8 mouse cellular contexts compared by ENCODE assay signal in the genomic region with DNA sequence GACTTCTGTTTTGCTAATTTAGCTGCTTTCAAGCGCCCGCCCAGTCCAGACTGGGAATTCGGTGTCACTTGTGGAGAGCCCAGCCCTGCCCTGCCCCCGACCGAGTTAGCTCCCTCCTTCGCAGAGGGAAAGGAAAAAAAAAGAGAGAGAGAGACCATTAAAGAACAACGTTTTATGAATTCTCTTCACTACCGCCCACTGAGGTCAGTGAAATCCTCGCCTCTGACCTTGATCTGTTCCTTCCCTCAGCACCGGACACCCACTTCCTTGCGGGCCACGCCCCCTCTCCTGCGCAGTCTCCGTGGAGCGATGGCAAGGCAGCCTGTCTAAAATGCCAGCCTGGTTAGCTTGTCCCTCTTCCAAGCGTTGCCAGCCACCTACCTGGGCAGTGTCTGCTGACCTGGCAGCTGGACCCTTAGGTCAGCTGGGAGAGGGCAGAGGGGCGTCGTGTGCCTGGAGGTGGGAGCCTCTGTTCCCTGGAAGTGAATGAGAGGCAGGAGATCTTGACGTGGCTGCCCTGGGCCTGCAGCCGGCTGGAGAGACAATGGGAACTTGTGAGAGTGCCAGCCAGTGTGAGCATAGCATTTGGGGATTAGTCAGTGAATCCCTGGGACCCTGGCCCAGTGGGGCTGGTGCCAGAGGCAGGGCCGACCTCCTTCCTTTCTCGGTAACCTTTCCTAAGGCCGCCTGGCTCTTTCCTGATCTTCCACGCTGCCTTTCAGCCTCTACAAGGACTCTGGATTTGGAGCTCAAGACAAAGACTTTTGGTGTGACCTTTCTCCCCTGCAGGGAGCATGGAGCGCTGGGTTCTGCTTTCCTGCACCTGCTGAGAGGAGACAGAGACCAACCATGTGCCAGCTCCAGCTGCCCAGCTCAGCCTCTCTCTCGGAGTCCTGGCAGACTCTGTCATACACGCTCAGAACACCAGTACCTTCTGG. TPM values are rescaled to one million over a fixed set of nuclear protein-coding genes. Genes with fewer than 3 reads are reported as not detected.
DNase-seq lines count a peak whose midpoint lies in the region; ATAC-seq lines count a peak whose summit lies in the region.

No protein-coding gene starts in this region.

- DNase-seq in thymus, postnatal 14 days, result peak; percentile 21
- DNase-seq in thymus, postnatal 10 days (ENCODE audit: low spot score in 2 of 2), result no peak
- peak; percentile 72 for DNase-seq in embryonic facial prominence, embryonic 14.5 days (ENCODE audit: low spot score)
- peak; percentile 85 for DNase-seq in heart, embryonic 10.5 days (ENCODE audit: low spot score)
- peak; percentile 63 to 64 for DNase-seq in kidney, adult 8-10 months
- DNase-seq in lung, adult 18-20 months, result peak; percentile 78 to 84
- DNase-seq in retina, embryonic 14.5 days (ENCODE audit: low spot score), result peak; percentile 64
- DNase-seq in thymus, postnatal 25 days, result no peak

- peak; percentile 50 for ATAC-seq in embryonic facial prominence, embryonic 14.5 days (ENCODE audit: low read depth)

- peaks cover 30% of the 10 kb centered on the region for H3K4me1 ChIP-seq in embryonic facial prominence, embryonic 14.5 days (ENCODE audit: control insufficient read depth, insufficient read depth, low read length)
- peaks cover 63% of the 10 kb centered on the region for H3K4me1 ChIP-seq in heart, embryonic 10.5 days

- H3K27me3 ChIP-seq in embryonic facial prominence, embryonic 14.5 days (replicated peaks; ENCODE audit: control insufficient read depth, insufficient read depth, low read length), result no peaks in the 10 kb centered on the region; the same call in 1 of the 2 replicates
- H3K27me3 ChIP-seq in heart, embryonic 10.5 days (ENCODE audit: insufficient read depth, poor library complexity, severe bottlenecking), result 0 out of 2 replicates have a peak, but pooled peaks cover 4% of the 10 kb centered on the region

- H3K9me3 ChIP-seq in embryonic facial prominence, embryonic 14.5 days (ENCODE audit: control insufficient read depth, low read length), result no peaks in the 10 kb centered on the region
- H3K9me3 ChIP-seq in heart, embryonic 10.5 days, result no peaks in the 10 kb centered on the region

- H3K9ac ChIP-seq in embryonic facial prominence, embryonic 14.5 days (ENCODE audit: low read depth, low read length), result peak overlapping the region; percentile 51

- H3K27ac ChIP-seq in embryonic facial prominence, embryonic 14.5 days (replicated peaks; ENCODE audit: low read depth, low read length), result peak overlapping the region; percentile 87
- peak overlapping the region; percentile 92 for H3K27ac ChIP-seq in heart, embryonic 10.5 days

- 12% methylated on average over 26 of the region's 27 CpGs for WGBS in embryonic facial prominence, embryonic 14.5 days
- WGBS in heart, embryonic 10.5 days, result 13% methylated on average over 27 of the region's 27 CpGs

- peak overlapping the region; percentile 35 for H3K4me3 ChIP-seq in embryonic facial prominence, embryonic 14.5 days (ENCODE audit: low read depth, low read length)
- H3K4me3 ChIP-seq in heart, embryonic 10.5 days, result peak overlapping the region; percentile 63

- peak overlapping the region; percentile 64 for H3K4me2 ChIP-seq in embryonic facial prominence, embryonic 14.5 days (ENCODE audit: low read depth, low read length)

- no peaks in the 10 kb centered on the region for H3K36me3 ChIP-seq in embryonic facial prominence, embryonic 14.5 days (ENCODE audit: control insufficient read depth, insufficient read depth, low read length)
- no peaks in the 10 kb centered on the region for H3K36me3 ChIP-seq in heart, embryonic 10.5 days

RNA-seq across cellular contexts. Expression of a gene that starts 51.9 kb away (rescaled TPM):
- polyA plus RNA-seq in embryonic facial prominence, embryonic 14.5 days (2014; fragmentation: Nextera tagmentation; extraction: Ambion mirVana), result 21.0 and 22.7 TPM in 2 replicates
- 12.4 and 27.3 TPM in 2 replicates for polyA plus RNA-seq in heart, embryonic 10.5 days (2016; fragmentation: Nextera tagmentation; extraction: Ambion mirVana)

Comparison
In these comparisons a context has a peak if more than half of its experiments do, and no peak if none do; other contexts are left out.
1. DNase-seq: peak in thymus, postnatal 14 days (single experiment), embryonic facial prominence, embryonic 14.5 days (single experiment), heart, embryonic 10.5 days (single experiment), kidney, adult 8-10 months (2 of 2), lung, adult 18-20 months (2 of 2) and retina, embryonic 14.5 days (single experiment); none in thymus, postnatal 10 days (0 of 2) and thymus, postnatal 25 days (single experiment).